ENCODE assay signal across 1 mouse cellular context in genomic region chr5:137293282-137293681, GRCm38 (mm10).
A peak's percentile ranks its signal among the peaks of the same experiment; 100 is the strongest.
TF ChIP-seq lines count a peak whose summit lies in the region.

No protein-coding gene starts in this region.

TF ChIP-seq in MEL, 35 proteins besides CTCF, POLR2A, EP300 and RAD21 (continued from another document):
- TF ChIP-seq UBTF (IDR thresholded peaks at IDR 0.05; ENCODE audit: borderline replicate concordance, insufficient read depth, low read depth, low read length) (no peak), MAZ (IDR thresholded peaks at IDR 0.05; ENCODE audit: low read depth, low read length) (no peak), POLR2AphosphoS5 (IDR thresholded peaks at IDR 0.05; ENCODE audit: borderline replicate concordance, low read depth, low read length) (peak; percentile 84; the same call in 1 of the 2 replicates), ZMIZ1 (IDR thresholded peaks at IDR 0.05; ENCODE audit: low read depth, low read length) (no peak; the same call in 1 of the 2 replicates), ZKSCAN1 (IDR thresholded peaks at IDR 0.05; ENCODE audit: low read depth, low read length) (no peak)
